Mouse (Mus musculus) cerebellum, adult 2 months (tissue): ENCODE measurements at regions not wholly inside any gene's neighbourhood (a gene's known extent, or its start where the extent isn't known, plus 50 kb on each side); places are given as distances from the start of the nearest gene placed in this dataset.

ENCODE experiments used
- DNase-seq, 2 experiments: peaks; one replicate each; pipeline ENCODE4 v3.0.0; 2021
- H3K27ac ChIP-seq: fragments of 200-500 bp; 2 replicates; pipeline ENCODE4 v1.5.1; 2012; ENCODE audit warnings: low read length, control low read depth, inconsistent platforms; ENCODE audit not compliant: insufficient read depth
- H3K27me3 ChIP-seq: fragments of 200-500 bp; 2 replicates; pipeline ENCODE4 v1.6.1; 2012; ENCODE audit warnings: inconsistent platforms, mild to moderate bottlenecking, low read length, moderate library complexity; ENCODE audit not compliant: control insufficient read depth, insufficient read depth
- H3K4me1 ChIP-seq: fragments of 200-500 bp; 2 replicates; pipeline ENCODE4 v1.6.1; 2011; ENCODE audit warnings: low read length; ENCODE audit not compliant: control insufficient read depth, insufficient read depth
- H3K4me3 ChIP-seq: fragments of 200-500 bp; replicated peaks from 2 replicates; pipeline ENCODE3; 2011; ENCODE audit warnings: mild to moderate bottlenecking, low read depth, low read length, control low read depth; ENCODE audit not compliant: insufficient read depth
- CTCF ChIP-seq: fragments of 200-500 bp; IDR thresholded peaks from 2 replicates; pipeline ENCODE4 v1.5.1; 2011; ENCODE audit warnings: low read depth, mild to moderate bottlenecking, control low read depth, low read length, moderate library complexity, borderline replicate concordance; ENCODE audit not compliant: insufficient read depth
- POLR2A ChIP-seq: fragments of 200-500 bp; IDR thresholded peaks from 2 replicates; pipeline ENCODE4 v1.6.1; 2011; ENCODE audit warnings: low read length, control low read depth, borderline replicate concordance; ENCODE audit not compliant: insufficient read depth
- WGBS: fragments of 180-500 bp; shearing (Covaris S2); methylation state at CpG from one replicate; pipeline ENCODE4 v1.1.7; 2018; 5-methylcytosine and 5-hydroxymethylcytosine counted together

GRCm38 (mm10) chr15:93189266-93189855 lies 85.6 kb downstream of the Gxylt1 start:
- H3K4me3 ChIP-seq: no peak overlapping the region
- DNase-seq: no peak
- no peak overlapping the region for H3K27ac ChIP-seq
- no peaks in the 10 kb centered on the region for H3K4me1 ChIP-seq
- no peak for TF ChIP-seq POLR2A
- TF ChIP-seq CTCF: no peak
- 94% methylated on average over 7 of the region's 7 CpGs for WGBS
- no peaks in the 10 kb centered on the region for H3K27me3 ChIP-seq

- TF ChIP-seq POLR2A (no peak), CTCF (no peak)
- 80% methylated on average over 5 of the region's 5 CpGs for WGBS
- DNase-seq: no peak
- no peaks in the 10 kb centered on the region for H3K27me3 ChIP-seq
- H3K4me3 ChIP-seq: no peak overlapping the region
- no peaks in the 10 kb centered on the region for H3K4me1 ChIP-seq
- no peak overlapping the region for H3K27ac ChIP-seq
Measured at GRCm38 (mm10) chr15:93176221-93176620, 98.8 kb downstream of the Gxylt1 start.

GRCm38 (mm10) chr15:93168784-93169183 lies 106.2 kb downstream of the Gxylt1 start:
- 37% methylated on average over 3 of the region's 3 CpGs for WGBS
- no peak for DNase-seq
- TF ChIP-seq CTCF: no peak
- no peak for TF ChIP-seq POLR2A
- Histone ChIP-seq H3K4me1 (no peaks in the 10 kb centered on the region), H3K4me3 (no peak overlapping the region), H3K27me3 (no peaks in the 10 kb centered on the region), H3K27ac (no peak overlapping the region)

- no peaks in the 10 kb centered on the region for H3K4me1 ChIP-seq
Measured at GRCm38 (mm10) chr15:93167451-93167850, 107.5 kb downstream of the Gxylt1 start.

GRCm38 (mm10) chr15:93161924-93162910 lies 112.8 kb downstream of the Gxylt1 start:
- WGBS: 49% methylated on average over 25 of the region's 25 CpGs
- H3K4me1 ChIP-seq: no peaks in the 10 kb centered on the region
- no peak for TF ChIP-seq POLR2A
- no peak for TF ChIP-seq CTCF

More at GRCm38 (mm10) chr15:93167451-93167850, 107.5 kb downstream of the Gxylt1 start:
- Histone ChIP-seq H3K27ac (no peak overlapping the region), H3K27me3 (no peaks in the 10 kb centered on the region), H3K4me3 (no peak overlapping the region)
- 94% methylated on average over 9 of the region's 9 CpGs for WGBS
- DNase-seq: no peak
- no peak for TF ChIP-seq CTCF
- TF ChIP-seq POLR2A: no peak

GRCm38 (mm10) chr15:93161329-93161728 lies 113.7 kb downstream of the Gxylt1 start:
- Histone ChIP-seq H3K4me3 (no peak overlapping the region), H3K27ac (no peak overlapping the region), H3K27me3 (no peaks in the 10 kb centered on the region), H3K4me1 (no peaks in the 10 kb centered on the region)
- DNase-seq: no peak
- 46% methylated on average over 7 of the region's 7 CpGs for WGBS
- TF ChIP-seq CTCF (no peak), POLR2A (no peak)

More at GRCm38 (mm10) chr15:93161924-93162910, 112.8 kb downstream of the Gxylt1 start:
- H3K27me3 ChIP-seq: no peaks in the 10 kb centered on the region
- no peak overlapping the region for H3K4me3 ChIP-seq
- DNase-seq: no peak
- H3K27ac ChIP-seq: no peak overlapping the region

GRCm38 (mm10) chr15:93155756-93156155 lies 119.2 kb downstream of the Gxylt1 start:
- no peak for DNase-seq
- H3K4me1 ChIP-seq: no peaks in the 10 kb centered on the region
- no peaks in the 10 kb centered on the region for H3K27me3 ChIP-seq
- TF ChIP-seq CTCF: no peak
- no peak for TF ChIP-seq POLR2A
- H3K27ac ChIP-seq: no peak overlapping the region
- WGBS: 80% methylated on average over 3 of the region's 3 CpGs
- no peak overlapping the region for H3K4me3 ChIP-seq
